Mouse (Mus musculus): ENCODE measurements around the gene Csn1s2a. TPM values are rescaled to one million over a fixed set of nuclear protein-coding genes. Genes with fewer than 3 reads are reported as not detected.
A peak's percentile ranks its signal among the peaks of the same experiment; 100 is the strongest.
"Not testable (repeated sequence)": the region's sequence is repeated elsewhere in the genome, so short reads cannot be mapped to it uniquely, and the experiment has no call there.

Csn1s2a gene
- polyA plus RNA-seq (2014; fragmentation: Nextera tagmentation; extraction: Ambion mirVana) = not detected in 2 replicates

DNA sequence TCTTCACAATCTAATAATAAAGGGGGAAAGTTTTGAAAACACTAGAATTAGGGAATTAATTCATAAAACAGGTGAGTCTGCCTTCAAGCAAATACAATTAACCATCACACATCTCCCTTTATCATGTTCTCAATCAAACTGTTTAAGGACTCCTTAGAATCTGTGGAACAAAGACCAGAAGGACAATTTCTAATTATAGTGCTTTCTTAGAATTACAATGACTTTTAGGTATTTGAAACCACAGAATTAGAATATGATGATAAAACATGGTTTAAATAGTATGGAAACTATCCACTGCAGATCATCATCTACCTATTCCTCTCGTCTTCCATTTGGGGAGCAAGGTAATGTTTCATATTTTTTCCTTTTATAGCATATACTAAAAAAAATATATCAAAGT, at the start of gene Csn1s2a:
Csn1s2a (plus strand) TSS at position 301 of the 400 bp plus-strand sequence.
- Histone ChIP-seq H3K4me2 (ENCODE audit: low read length) (no peak within 1 kb of the TSS), H3K27ac (ENCODE audit: low read depth, low read length) (no peak within 1 kb of the TSS)
- DNase-seq (ENCODE audit: low spot score) = no peak

GRCm38 (mm10) chr5:87734821-87735220, 39.5 kb upstream of the Csn1s2a start:
- Histone ChIP-seq H3K9me3 (replicated peaks; ENCODE audit: control insufficient read depth, low read length) (no peaks in the 10 kb centered on the region), H3K9ac (ENCODE audit: low read length) (no peak overlapping the region), H3K4me1 (ENCODE audit: control insufficient read depth, insufficient read depth, low read length) (no peaks in the 10 kb centered on the region), H3K4me3 (ENCODE audit: low read depth, low read length) (no peak overlapping the region), H3K36me3 (ENCODE audit: control insufficient read depth, insufficient read depth, low read length) (no peaks in the 10 kb centered on the region), H3K27me3 (replicated peaks; ENCODE audit: control insufficient read depth, insufficient read depth, low read length) (no peaks in the 10 kb centered on the region), H3K4me2 (ENCODE audit: low read length) (no peak overlapping the region), H3K27ac (ENCODE audit: low read depth, low read length) (no peak overlapping the region)
- ATAC-seq (no peak), DNase-seq (ENCODE audit: low spot score) (no peak)

More for the DNA sequence above, at the start of gene Csn1s2a:
- H3K9ac ChIP-seq (ENCODE audit: low read length) = no peak within 1 kb of the TSS
- no peaks in the 10 kb centered on the region for H3K9me3 ChIP-seq (replicated peaks; ENCODE audit: control insufficient read depth, low read length)
- no peaks in the 10 kb centered on the region for H3K36me3 ChIP-seq (ENCODE audit: control insufficient read depth, insufficient read depth, low read length)
- no peaks in the 10 kb centered on the region for H3K27me3 ChIP-seq (replicated peaks; ENCODE audit: control insufficient read depth, insufficient read depth, low read length)
- no peak within 1 kb of the TSS for H3K4me3 ChIP-seq (ENCODE audit: low read depth, low read length)
- 73% methylated on average over 1 of the region's 1 CpGs for WGBS
- no peaks in the 10 kb centered on the region for H3K4me1 ChIP-seq (ENCODE audit: control insufficient read depth, insufficient read depth, low read length)
- ATAC-seq = no peak

GRCm38 (mm10) chr5:87753471-87753870, 20.9 kb upstream of the Csn1s2a start:
- no peak overlapping the region for H3K9ac ChIP-seq (ENCODE audit: low read length)
- no peak overlapping the region for H3K27ac ChIP-seq (ENCODE audit: low read depth, low read length)
- DNase-seq (ENCODE audit: low spot score) = no peak
- no peaks in the 10 kb centered on the region for H3K9me3 ChIP-seq (replicated peaks; ENCODE audit: control insufficient read depth, low read length)
- no peaks in the 10 kb centered on the region for H3K27me3 ChIP-seq (replicated peaks; ENCODE audit: control insufficient read depth, insufficient read depth, low read length)
- ATAC-seq = no peak
- no peaks in the 10 kb centered on the region for H3K36me3 ChIP-seq (ENCODE audit: control insufficient read depth, insufficient read depth, low read length)
- H3K4me1 ChIP-seq (ENCODE audit: control insufficient read depth, insufficient read depth, low read length) = no peaks in the 10 kb centered on the region
- WGBS = 100% methylated on average over 1 of the region's 1 CpGs
- no peak overlapping the region for H3K4me2 ChIP-seq (ENCODE audit: low read length)
- H3K4me3 ChIP-seq (ENCODE audit: low read depth, low read length) = no peak overlapping the region

DNA sequence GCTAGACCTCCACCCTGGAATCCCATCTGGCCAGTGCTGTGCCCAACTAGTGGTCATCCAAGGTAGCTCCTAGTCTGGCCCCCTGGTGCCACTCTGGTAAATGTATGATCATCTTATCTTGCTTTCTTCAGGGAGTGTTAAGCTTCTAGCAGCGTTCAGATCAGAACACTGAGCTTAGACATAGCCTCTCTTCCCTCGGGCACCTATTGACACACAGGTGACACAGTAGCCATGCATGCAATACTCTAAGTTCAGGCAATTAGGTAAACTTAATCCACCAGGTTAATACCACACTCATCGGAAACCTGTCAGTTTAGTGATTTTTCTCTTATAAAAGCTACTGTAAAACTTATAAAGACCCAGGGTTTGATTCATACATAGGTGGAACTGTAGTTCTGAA, 9.8 kb upstream of the Csn1s2a start:
- Histone ChIP-seq H3K4me3 (ENCODE audit: low read depth, low read length) (no peak overlapping the region), H3K4me1 (ENCODE audit: control insufficient read depth, insufficient read depth, low read length) (no peaks in the 10 kb centered on the region), H3K9ac (ENCODE audit: low read length) (no peak overlapping the region), H3K36me3 (ENCODE audit: control insufficient read depth, insufficient read depth, low read length) (no peaks in the 10 kb centered on the region), H3K27me3 (replicated peaks; ENCODE audit: control insufficient read depth, insufficient read depth, low read length) (no peaks in the 10 kb centered on the region), H3K27ac (ENCODE audit: low read depth, low read length) (no peak overlapping the region), H3K9me3 (replicated peaks; ENCODE audit: control insufficient read depth, low read length) (no peaks in the 10 kb centered on the region), H3K4me2 (ENCODE audit: low read length) (no peak overlapping the region)
- DNase-seq (ENCODE audit: low spot score) (no peak), ATAC-seq (no peak)
- WGBS = 92% methylated on average over 3 of the region's 3 CpGs

DNA sequence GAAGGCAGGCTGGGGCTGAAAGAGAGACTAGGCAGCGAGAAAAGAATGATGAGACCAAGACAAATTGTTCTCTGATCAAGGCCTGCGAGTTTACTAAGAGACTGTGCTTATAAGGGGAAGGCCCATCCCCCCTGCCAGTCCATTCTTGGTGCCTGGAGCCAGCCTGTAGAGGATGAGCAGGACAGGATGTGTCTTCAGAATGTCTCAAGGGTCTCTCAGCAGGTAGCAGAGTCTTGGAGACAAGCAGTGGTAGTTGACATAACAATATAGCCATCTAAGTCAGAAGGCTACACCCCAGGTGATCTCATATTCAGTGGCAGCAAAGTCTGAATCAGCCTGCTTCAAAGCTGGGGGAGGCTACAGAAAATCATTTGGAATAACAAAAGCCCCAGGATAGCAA, 2.2 kb upstream of the Csn1s2a start:
- not testable (repeated sequence) for H3K9ac ChIP-seq (ENCODE audit: low read length); H3K4me2 ChIP-seq (ENCODE audit: low read length); H3K27ac ChIP-seq (ENCODE audit: low read depth, low read length); H3K36me3 ChIP-seq (ENCODE audit: control insufficient read depth, insufficient read depth, low read length); DNase-seq (ENCODE audit: low spot score); H3K4me3 ChIP-seq (ENCODE audit: low read depth, low read length); H3K4me1 ChIP-seq (ENCODE audit: control insufficient read depth, insufficient read depth, low read length); H3K27me3 ChIP-seq (replicated peaks; ENCODE audit: control insufficient read depth, insufficient read depth, low read length); ATAC-seq; H3K9me3 ChIP-seq (replicated peaks; ENCODE audit: control insufficient read depth, low read length)
- 49% methylated on average over 2 of the region's 2 CpGs for WGBS

GRCm38 (mm10) chr5:87782731-87783130, 8.4 kb downstream of the Csn1s2a start:
- DNase-seq (ENCODE audit: low spot score) = peak; percentile 8

GRCm38 (mm10) chr5:87807782-87808181, 33.4 kb downstream of the Csn1s2a start, which contains the start of gene Csn1s2b:
Csn1s2b (plus strand) TSS chr5:87808082.
- 84% methylated on average over 2 of the region's 2 CpGs for WGBS
- no peaks in the 10 kb centered on the region for H3K9me3 ChIP-seq (replicated peaks; ENCODE audit: control insufficient read depth, low read length)
- H3K9ac ChIP-seq (ENCODE audit: low read length) = no peak within 1 kb of the TSS
- no peak within 1 kb of the TSS for H3K27ac ChIP-seq (ENCODE audit: low read depth, low read length)
- no peaks in the 10 kb centered on the region for H3K36me3 ChIP-seq (ENCODE audit: control insufficient read depth, insufficient read depth, low read length)
- no peaks in the 10 kb centered on the region for H3K4me1 ChIP-seq (ENCODE audit: control insufficient read depth, insufficient read depth, low read length)
- no peak for ATAC-seq
- no peak within 1 kb of the TSS for H3K4me2 ChIP-seq (ENCODE audit: low read length)
- no peaks in the 10 kb centered on the region for H3K27me3 ChIP-seq (replicated peaks; ENCODE audit: control insufficient read depth, insufficient read depth, low read length)
- no peak for DNase-seq (ENCODE audit: low spot score)
- H3K4me3 ChIP-seq (ENCODE audit: low read depth, low read length) = no peak within 1 kb of the TSS

More at GRCm38 (mm10) chr5:87782731-87783130, 8.4 kb downstream of the Csn1s2a start:
- Histone ChIP-seq H3K4me3 (ENCODE audit: low read depth, low read length) (no peak overlapping the region), H3K27ac (ENCODE audit: low read depth, low read length) (no peak overlapping the region), H3K9ac (ENCODE audit: low read length) (no peak overlapping the region), H3K9me3 (replicated peaks; ENCODE audit: control insufficient read depth, low read length) (no peaks in the 10 kb centered on the region), H3K27me3 (replicated peaks; ENCODE audit: control insufficient read depth, insufficient read depth, low read length) (no peaks in the 10 kb centered on the region), H3K4me1 (ENCODE audit: control insufficient read depth, insufficient read depth, low read length) (no peaks in the 10 kb centered on the region), H3K36me3 (ENCODE audit: control insufficient read depth, insufficient read depth, low read length) (no peaks in the 10 kb centered on the region), H3K4me2 (ENCODE audit: low read length) (no peak overlapping the region)
- 55% methylated on average over 4 of the region's 4 CpGs for WGBS
- no peak for ATAC-seq

DNA sequence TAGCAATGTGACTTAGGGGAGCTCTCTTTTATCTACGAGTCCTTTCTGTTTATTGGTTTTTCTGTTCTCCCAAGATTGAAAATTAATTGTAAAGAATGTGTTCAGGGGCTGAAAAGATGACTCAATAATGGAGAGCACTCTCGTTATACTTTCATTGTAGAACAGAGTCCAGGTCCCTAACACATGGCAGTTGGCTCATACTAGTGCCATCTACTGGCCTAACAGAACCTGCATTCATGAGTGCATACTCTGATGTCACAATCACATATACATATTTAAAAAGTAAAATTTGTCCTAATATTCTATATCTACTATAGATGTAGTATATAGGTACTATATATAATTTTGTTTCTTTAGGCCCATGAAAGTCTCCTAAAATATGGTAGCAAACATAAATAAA, 34.9 kb downstream of the Csn1s2a start:
- Histone ChIP-seq H3K9ac (ENCODE audit: low read length) (no peak overlapping the region), H3K4me1 (ENCODE audit: control insufficient read depth, insufficient read depth, low read length) (no peaks in the 10 kb centered on the region), H3K4me2 (ENCODE audit: low read length) (no peak overlapping the region), H3K4me3 (ENCODE audit: low read depth, low read length) (no peak overlapping the region), H3K27ac (ENCODE audit: low read depth, low read length) (no peak overlapping the region), H3K9me3 (replicated peaks; ENCODE audit: control insufficient read depth, low read length) (no peaks in the 10 kb centered on the region), H3K36me3 (ENCODE audit: control insufficient read depth, insufficient read depth, low read length) (no peaks in the 10 kb centered on the region), H3K27me3 (replicated peaks; ENCODE audit: control insufficient read depth, insufficient read depth, low read length) (no peaks in the 10 kb centered on the region)
- no peak for DNase-seq (ENCODE audit: low spot score)
- 50% methylated on average over 2 of the region's 2 CpGs for WGBS
- no peak for ATAC-seq

DNA sequence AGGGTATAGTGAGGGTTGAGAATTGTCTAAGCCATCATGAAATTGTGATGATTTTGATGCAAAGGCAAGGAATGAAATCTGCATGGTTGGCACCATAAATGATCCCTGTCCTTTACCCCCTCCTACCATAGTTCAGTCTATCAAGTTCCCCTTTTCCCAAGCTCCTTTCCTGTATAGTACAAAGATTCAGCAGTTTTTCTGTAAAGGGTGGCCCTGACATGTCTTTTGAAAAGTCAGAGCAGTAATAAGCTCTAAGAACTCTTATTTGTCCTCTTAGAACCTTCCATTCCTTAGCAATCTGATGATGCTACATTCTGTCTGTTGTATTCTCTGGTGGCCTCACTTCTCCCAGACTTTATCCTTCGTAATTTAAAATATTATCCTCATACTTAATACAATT, 51.0 kb downstream of the Csn1s2a start, which contains the start of gene Prr27:
Prr27 (plus strand) TSS at position 301 of the 400 bp plus-strand sequence.
- 85% methylated on average over 1 of the region's 1 CpGs for WGBS
- no peak for ATAC-seq

More for the DNA sequence above, 51.0 kb downstream of the Csn1s2a start, which contains the start of gene Prr27:
- Histone ChIP-seq H3K9me3 (replicated peaks; ENCODE audit: control insufficient read depth, low read length) (no peaks in the 10 kb centered on the region), H3K9ac (ENCODE audit: low read length) (no peak within 1 kb of the TSS), H3K4me1 (ENCODE audit: control insufficient read depth, insufficient read depth, low read length) (no peaks in the 10 kb centered on the region), H3K4me3 (ENCODE audit: low read depth, low read length) (no peak within 1 kb of the TSS), H3K36me3 (ENCODE audit: control insufficient read depth, insufficient read depth, low read length) (no peaks in the 10 kb centered on the region), H3K27ac (ENCODE audit: low read depth, low read length) (no peak within 1 kb of the TSS), H3K4me2 (ENCODE audit: low read length) (no peak within 1 kb of the TSS), H3K27me3 (replicated peaks; ENCODE audit: control insufficient read depth, insufficient read depth, low read length) (no peaks in the 10 kb centered on the region)
- DNase-seq (ENCODE audit: low spot score) = no peak

All from forebrain, embryonic 14.5 days (tissue).